ENCODE assay signal across 17 mouse cellular contexts in genomic region chr6:62196496-62197188, GRCm38 (mm10).
DNase-seq lines count a peak whose midpoint lies in the region; ATAC-seq and TF ChIP-seq lines count a peak whose summit lies in the region.
"Had no signal": no experiment of that assay in that cellular context is flagged by ENCODE, and none has a peak within 500 bp of the region (broad histone marks: within the 10 kb centered on the region; RNA-seq: fewer than 3 reads in every experiment).

No protein-coding gene starts in this region.

- no peak for DNase-seq in forebrain, embryonic 11.5 days (ENCODE audit: low spot score)
- DNase-seq in left cerebral cortex, postnatal 25 days (ENCODE audit: low spot score in 2 of 2): peak; percentile 16 to 54
- no peak for DNase-seq in left cerebral cortex, postnatal 10 days (ENCODE audit: extremely low spot score in 1 of 2, low spot score in 2 of 2)
- peak; percentile 71 for DNase-seq in forebrain, postnatal 0 days
- DNase-seq in telencephalon, adult 2 months (ENCODE audit: low read depth, low spot score): peak; percentile 45
- DNase-seq: heart, adult 2 months; kidney, adult 11 months; kidney, postnatal 14 days had no signal

- no peak for TF ChIP-seq CTCF in forebrain, postnatal 0 days (IDR thresholded peaks at IDR 0.05; ENCODE audit: low read depth)

- H3K27me3 ChIP-seq in forebrain, embryonic 15.5 days: no peaks in the 10 kb centered on the region
- H3K27me3 ChIP-seq in forebrain, embryonic 11.5 days (ENCODE audit: control insufficient read depth, insufficient read depth, low read length): no peaks in the 10 kb centered on the region
- H3K27me3 ChIP-seq in forebrain, postnatal 0 days (ENCODE audit: insufficient read depth, low read length): no peaks in the 10 kb centered on the region
- no peaks in the 10 kb centered on the region for H3K27me3 ChIP-seq in kidney, embryonic 15.5 days
- H3K27me3 ChIP-seq: embryonic facial prominence, embryonic 15.5 days; hindbrain, embryonic 12.5 days; liver, embryonic 12.5 days; lung, embryonic 15.5 days; midbrain, embryonic 13.5 days had no signal

- peaks cover 3% of the 10 kb centered on the region; the same call in 1 of the 2 replicates for H3K4me1 ChIP-seq in forebrain, embryonic 15.5 days
- no peaks in the 10 kb centered on the region for H3K4me1 ChIP-seq in forebrain, embryonic 11.5 days (replicated peaks; ENCODE audit: control insufficient read depth, insufficient read depth, low read length)
- H3K4me1 ChIP-seq in forebrain, postnatal 0 days (ENCODE audit: insufficient read depth): no peaks in the 10 kb centered on the region
- no peaks in the 10 kb centered on the region for H3K4me1 ChIP-seq in kidney, embryonic 15.5 days
- H3K4me1 ChIP-seq: embryonic facial prominence, embryonic 15.5 days; hindbrain, embryonic 12.5 days; limb, embryonic 10.5 days; liver, embryonic 12.5 days; lung, embryonic 15.5 days; midbrain, embryonic 13.5 days had no signal

- no peaks in the 10 kb centered on the region for H3K9me3 ChIP-seq in forebrain, embryonic 15.5 days
- no peaks in the 10 kb centered on the region for H3K9me3 ChIP-seq in forebrain, embryonic 11.5 days (ENCODE audit: control insufficient read depth, low read length)
- no peaks in the 10 kb centered on the region for H3K9me3 ChIP-seq in forebrain, postnatal 0 days (ENCODE audit: low read length)
- H3K9me3 ChIP-seq in kidney, embryonic 15.5 days (replicated peaks): no peaks in the 10 kb centered on the region
- H3K9me3 ChIP-seq: embryonic facial prominence, embryonic 15.5 days; G1E; hindbrain, embryonic 12.5 days; limb, embryonic 10.5 days; liver, embryonic 12.5 days; lung, embryonic 15.5 days; midbrain, embryonic 13.5 days had no signal

- intact Hi-C loops in left cerebral cortex, postnatal 25 days (cut with DNase I): no loop called here
- intact Hi-C loops in left cerebral cortex, postnatal 10 days (cut with DNase I): no loop called here

- no peak overlapping the region for H3K9ac ChIP-seq in forebrain, embryonic 15.5 days (replicated peaks)
- H3K9ac ChIP-seq in forebrain, embryonic 11.5 days (ENCODE audit: low read length): no peak overlapping the region
- H3K9ac ChIP-seq in forebrain, postnatal 0 days: no peak overlapping the region
- H3K9ac ChIP-seq in kidney, embryonic 15.5 days: no peak overlapping the region
- H3K9ac ChIP-seq: embryonic facial prominence, embryonic 15.5 days; hindbrain, embryonic 12.5 days; liver, embryonic 12.5 days; lung, embryonic 15.5 days; midbrain, embryonic 13.5 days had no signal

- no peak overlapping the region for H3K4me2 ChIP-seq in forebrain, embryonic 15.5 days (replicated peaks)
- H3K4me2 ChIP-seq in forebrain, embryonic 11.5 days (ENCODE audit: low read depth, low read length, severe bottlenecking): no peak overlapping the region
- H3K4me2 ChIP-seq in forebrain, postnatal 0 days (ENCODE audit: low read depth): no peak overlapping the region
- no peak overlapping the region for H3K4me2 ChIP-seq in kidney, embryonic 15.5 days
- H3K4me2 ChIP-seq: embryonic facial prominence, embryonic 15.5 days; hindbrain, embryonic 12.5 days; liver, embryonic 12.5 days; lung, embryonic 15.5 days; midbrain, embryonic 13.5 days had no signal

- H3K27ac ChIP-seq in forebrain, embryonic 15.5 days (replicated peaks): peak overlapping the region; percentile 19; the same call in 1 of the 2 replicates
- no peak overlapping the region for H3K27ac ChIP-seq in forebrain, embryonic 11.5 days (ENCODE audit: low read depth, low read length)
- no peak overlapping the region for H3K27ac ChIP-seq in forebrain, postnatal 0 days (ENCODE audit: low read depth, low read length)
- H3K27ac ChIP-seq in kidney, embryonic 15.5 days: no peak overlapping the region
- H3K27ac ChIP-seq: embryonic facial prominence, embryonic 15.5 days; heart, adult 2 months; hindbrain, embryonic 12.5 days; limb, embryonic 10.5 days; liver, embryonic 12.5 days; lung, embryonic 15.5 days; midbrain, embryonic 13.5 days had no signal

- ATAC-seq in forebrain, embryonic 15.5 days (replicated peaks): peak; percentile 79
- ATAC-seq in forebrain, embryonic 11.5 days (replicated peaks; ENCODE audit: low FRiP score): no peak
- ATAC-seq in forebrain, postnatal 0 days: peak; percentile 90
- no peak for ATAC-seq in kidney, embryonic 15.5 days (replicated peaks; ENCODE audit: low FRiP score)
- ATAC-seq: liver, embryonic 12.5 days; midbrain, embryonic 13.5 days had no signal

- 54% methylated on average over 6 of the region's 6 CpGs for WGBS in forebrain, embryonic 15.5 days
- 90% methylated on average over 6 of the region's 6 CpGs for WGBS in forebrain, embryonic 11.5 days
- WGBS in forebrain, postnatal 0 days: 44% methylated on average over 6 of the region's 6 CpGs
- 88% methylated on average over 6 of the region's 6 CpGs for WGBS in kidney, embryonic 15.5 days

- no peaks in the 10 kb centered on the region for H3K36me3 ChIP-seq in forebrain, embryonic 15.5 days
- H3K36me3 ChIP-seq in forebrain, embryonic 11.5 days (ENCODE audit: control insufficient read depth, insufficient read depth, low read length): no peaks in the 10 kb centered on the region
- H3K36me3 ChIP-seq in forebrain, postnatal 0 days (ENCODE audit: insufficient read depth): no peaks in the 10 kb centered on the region
- no peaks in the 10 kb centered on the region for H3K36me3 ChIP-seq in kidney, embryonic 15.5 days
- H3K36me3 ChIP-seq: embryonic facial prominence, embryonic 15.5 days; G1E; hindbrain, embryonic 12.5 days; limb, embryonic 10.5 days; liver, embryonic 12.5 days; lung, embryonic 15.5 days; midbrain, embryonic 13.5 days had no signal

- no peak overlapping the region for H3K4me3 ChIP-seq in forebrain, embryonic 15.5 days
- no peak overlapping the region for H3K4me3 ChIP-seq in forebrain, embryonic 11.5 days (ENCODE audit: low read depth, low read length)
- no peak overlapping the region for H3K4me3 ChIP-seq in forebrain, postnatal 0 days (ENCODE audit: low read depth, low read length)
- no peak overlapping the region for H3K4me3 ChIP-seq in kidney, embryonic 15.5 days (replicated peaks)
- H3K4me3 ChIP-seq: embryonic facial prominence, embryonic 15.5 days; heart, adult 2 months; hindbrain, embryonic 12.5 days; limb, embryonic 10.5 days; liver, embryonic 12.5 days; lung, embryonic 15.5 days; midbrain, embryonic 13.5 days had no signal

Comparison
In these comparisons a context has a peak if more than half of its experiments do, and no peak if none do; other contexts are left out.
1. ATAC-seq: peak in forebrain, embryonic 15.5 days (single experiment) and forebrain, postnatal 0 days (single experiment); none in forebrain, embryonic 11.5 days (single experiment) and kidney, embryonic 15.5 days (single experiment).
2. DNase-seq: peak in left cerebral cortex, postnatal 25 days (2 of 2), forebrain, postnatal 0 days (single experiment) and telencephalon, adult 2 months (single experiment); none in forebrain, embryonic 11.5 days (single experiment) and left cerebral cortex, postnatal 10 days (0 of 2).